ENCODE assay signal across 9 mouse cellular contexts in genomic region chr17:6097884-6098283, GRCm38 (mm10). TPM values are rescaled to one million over a fixed set of nuclear protein-coding genes. Genes with fewer than 3 reads are reported as not detected.
DNase-seq lines count a peak whose midpoint lies in the region; ATAC-seq lines count a peak whose summit lies in the region.
"Had no signal": no experiment of that assay in that cellular context is flagged by ENCODE, and none has a peak within 500 bp of the region (broad histone marks: within the 10 kb centered on the region; RNA-seq: fewer than 3 reads in every experiment).

No protein-coding gene starts in this region.

- no peak overlapping the region for H3K4me2 ChIP-seq in kidney, embryonic 14.5 days (replicated peaks; ENCODE audit: low read depth, low read length)
- H3K4me2 ChIP-seq in hindbrain, embryonic 15.5 days, result no peak overlapping the region
- H3K4me2 ChIP-seq: stomach, embryonic 15.5 days had no signal

- H3K4me1 ChIP-seq in kidney, embryonic 14.5 days (ENCODE audit: control insufficient read depth, insufficient read depth, low read length), result no peaks in the 10 kb centered on the region
- no peaks in the 10 kb centered on the region for H3K4me1 ChIP-seq in hindbrain, embryonic 15.5 days (replicated peaks)
- H3K4me1 ChIP-seq: stomach, embryonic 15.5 days had no signal

- intact Hi-C loops in left cerebral cortex, postnatal 36 days (cut with DNase I), result no loop called here

- no peak overlapping the region for H3K9ac ChIP-seq in kidney, embryonic 14.5 days (ENCODE audit: low read depth, low read length)
- no peak overlapping the region for H3K9ac ChIP-seq in hindbrain, embryonic 15.5 days
- H3K9ac ChIP-seq: stomach, embryonic 15.5 days had no signal

- no peaks in the 10 kb centered on the region for H3K27me3 ChIP-seq in kidney, embryonic 14.5 days (ENCODE audit: control insufficient read depth, insufficient read depth, low read length)
- H3K27me3 ChIP-seq in hindbrain, embryonic 15.5 days, result no peaks in the 10 kb centered on the region
- H3K27me3 ChIP-seq: stomach, embryonic 15.5 days had no signal

- no peak for ATAC-seq in kidney, embryonic 14.5 days (ENCODE audit: low FRiP score, low TSS enrichment)
- ATAC-seq in hindbrain, embryonic 15.5 days (ENCODE audit: low FRiP score, low read depth), result peak; percentile 59; the same call in 1 of the 2 replicates

- H3K9me3 ChIP-seq in kidney, embryonic 14.5 days (ENCODE audit: control insufficient read depth, low read length), result no peaks in the 10 kb centered on the region
- no peaks in the 10 kb centered on the region for H3K9me3 ChIP-seq in hindbrain, embryonic 15.5 days
- H3K9me3 ChIP-seq: stomach, embryonic 15.5 days had no signal

- 31% methylated on average over 4 of the region's 4 CpGs for WGBS in kidney, embryonic 14.5 days
- WGBS in hindbrain, embryonic 15.5 days, result 23% methylated on average over 4 of the region's 4 CpGs

- H3K4me3 ChIP-seq in kidney, embryonic 14.5 days (ENCODE audit: low read length), result no peak overlapping the region
- H3K4me3 ChIP-seq in hindbrain, embryonic 15.5 days, result no peak overlapping the region
- H3K4me3 ChIP-seq: stomach, embryonic 15.5 days had no signal

- no peaks in the 10 kb centered on the region for H3K36me3 ChIP-seq in kidney, embryonic 14.5 days (ENCODE audit: control insufficient read depth, insufficient read depth, low read length)
- H3K36me3 ChIP-seq in hindbrain, embryonic 15.5 days, result no peaks in the 10 kb centered on the region
- H3K36me3 ChIP-seq: stomach, embryonic 15.5 days had no signal

- peak; percentile 31 for DNase-seq in kidney, adult 11 months
- DNase-seq in ZHBTc4 (ENCODE audit: low read depth, low spot score), result peak; percentile 70
- DNase-seq in embryo, embryonic 9.5 days (ENCODE audit: extremely low spot score), result peak; percentile 36
- DNase-seq in left cerebral cortex, postnatal 36 days (ENCODE audit: low spot score in 2 of 2), result peak; percentile 23 to 36
- DNase-seq in natural killer cell, adult 2 months (ENCODE audit: low spot score in 2 of 2), result peak; percentile 26 to 52
- peak; percentile 17 to 59 for DNase-seq in thymus, postnatal 10 days (ENCODE audit: low spot score in 2 of 2)

- H3K27ac ChIP-seq in kidney, embryonic 14.5 days (ENCODE audit: low read depth, low read length), result no peak overlapping the region
- no peak overlapping the region for H3K27ac ChIP-seq in hindbrain, embryonic 15.5 days (replicated peaks)
- H3K27ac ChIP-seq: stomach, embryonic 15.5 days had no signal

RNA-seq across cellular contexts. Expression of gene Tulp4, which starts 8.4 kb away (rescaled TPM):
- polyA plus RNA-seq in kidney, embryonic 14.5 days (2014; fragmentation: Nextera tagmentation; extraction: Ambion mirVana), result 73.7 and 86.4 TPM in 2 replicates
- 120 and 134 TPM in 2 replicates for polyA plus RNA-seq in hindbrain, embryonic 15.5 days (2015; fragmentation: Nextera tagmentation; extraction: Ambion mirVana)
- total RNA-seq in left cerebral cortex, postnatal 36 days (2021), result 100 to 1,000 TPM; 301 to 317 TPM

RNA-seq across cellular contexts. Expression of gene Gtf2h5, which starts 18.3 kb away (rescaled TPM):
- polyA plus RNA-seq in kidney, embryonic 14.5 days (2014; fragmentation: Nextera tagmentation; extraction: Ambion mirVana), result 180 and 218 TPM in 2 replicates
- polyA plus RNA-seq in hindbrain, embryonic 15.5 days (2015; fragmentation: Nextera tagmentation; extraction: Ambion mirVana), result 199 TPM in 2 replicates
- 100 to 1,000 TPM in 1 of 2 experiments, 10 to 100 TPM in 1; 99.7 to 112 TPM for total RNA-seq in left cerebral cortex, postnatal 36 days (2021)

RNA-seq across cellular contexts. Expression of gene Serac1, which starts 18.3 kb away (rescaled TPM):
- 4.3 and 6.6 TPM in 2 replicates for polyA plus RNA-seq in kidney, embryonic 14.5 days (2014; fragmentation: Nextera tagmentation; extraction: Ambion mirVana)
- polyA plus RNA-seq in hindbrain, embryonic 15.5 days (2015; fragmentation: Nextera tagmentation; extraction: Ambion mirVana), result 11.9 and 12.7 TPM in 2 replicates
- 10 to 100 TPM; 16.1 to 21.3 TPM for total RNA-seq in left cerebral cortex, postnatal 36 days (2021)
